Mouse (Mus musculus): ENCODE data around the gene Ppp1ca. TPM values are rescaled to one million over a fixed set of nuclear protein-coding genes. Genes with fewer than 3 reads are reported as not detected.

Gene Ppp1ca
- 591 and 597 TPM in 2 replicates for polyA plus RNA-seq (2014; fragmentation: Nextera tagmentation; extraction: Ambion mirVana)

GRCm38 (mm10) chr19:4191528-4192250 is at the start of gene Ppp1ca:
TSS of gene Ppp1ca (plus strand) at chr19:4192065.
- Histone ChIP-seq H3K36me3 (ENCODE audit: control insufficient read depth, insufficient read depth, low read length) (peaks cover 36% of the 10 kb centered on the region), H3K27me3 (ENCODE audit: control insufficient read depth, insufficient read depth, low read length) (no peaks in the 10 kb centered on the region), H3K4me2 (ENCODE audit: low read length) (peak within 1 kb of the TSS; percentile 86), H3K4me3 (replicated peaks; ENCODE audit: low read depth, low read length) (peak within 1 kb of the TSS; percentile 91), H3K4me1 (ENCODE audit: control insufficient read depth, insufficient read depth, low read length) (peaks cover 11% of the 10 kb centered on the region), H3K9ac (replicated peaks; ENCODE audit: low read length) (peak within 1 kb of the TSS; percentile 94), H3K9me3 (ENCODE audit: control insufficient read depth, low read length) (no peaks in the 10 kb centered on the region), H3K27ac (replicated peaks; ENCODE audit: low read depth, low read length) (peak within 1 kb of the TSS; percentile 89)
- ATAC-seq (ENCODE audit: low FRiP score, low TSS enrichment) (peak; percentile 95), DNase-seq (peak; percentile 97)
- 7% methylated on average over 40 of the region's 47 CpGs for WGBS

- Histone ChIP-seq H3K4me3 (replicated peaks; ENCODE audit: low read depth, low read length) (no peak overlapping the region), H3K4me1 (ENCODE audit: control insufficient read depth, insufficient read depth, low read length) (0 out of 2 replicates have a peak, but pooled peaks cover 7% of the 10 kb centered on the region), H3K36me3 (ENCODE audit: control insufficient read depth, insufficient read depth, low read length) (no peaks in the 10 kb centered on the region), H3K27me3 (ENCODE audit: control insufficient read depth, insufficient read depth, low read length) (no peaks in the 10 kb centered on the region), H3K27ac (replicated peaks; ENCODE audit: low read depth, low read length) (no peak overlapping the region), H3K4me2 (ENCODE audit: low read length) (no peak overlapping the region), H3K9ac (replicated peaks; ENCODE audit: low read length) (no peak overlapping the region), H3K9me3 (ENCODE audit: control insufficient read depth, low read length) (0 out of 2 replicates have a peak, but pooled peaks cover 4% of the 10 kb centered on the region)
- DNase-seq (no peak), ATAC-seq (ENCODE audit: low FRiP score, low TSS enrichment) (no peak)
- WGBS, result 91% methylated on average over 18 of the region's 18 CpGs
These were observed 49.3 kb upstream of the Ppp1ca start for GRCm38 (mm10) chr19:4142416-4143173.

- ATAC-seq (ENCODE audit: low FRiP score, low TSS enrichment) (no peak), DNase-seq (no peak)
- no peak within 1 kb of the TSS for H3K27ac ChIP-seq (replicated peaks; ENCODE audit: low read depth, low read length)
- H3K4me3 ChIP-seq (replicated peaks; ENCODE audit: low read depth, low read length), result no peak within 1 kb of the TSS
- peaks cover 12% of the 10 kb centered on the region; the same call in 1 of the 2 replicates for H3K4me1 ChIP-seq (ENCODE audit: control insufficient read depth, insufficient read depth, low read length)
- no peaks in the 10 kb centered on the region for H3K36me3 ChIP-seq (ENCODE audit: control insufficient read depth, insufficient read depth, low read length)
- no peaks in the 10 kb centered on the region for H3K27me3 ChIP-seq (ENCODE audit: control insufficient read depth, insufficient read depth, low read length)
- H3K4me2 ChIP-seq (ENCODE audit: low read length), result no peak within 1 kb of the TSS
- WGBS, result 88% methylated on average over 7 of the region's 7 CpGs
- 0 out of 2 replicates have a peak, but pooled peaks cover 4% of the 10 kb centered on the region for H3K9me3 ChIP-seq (ENCODE audit: control insufficient read depth, low read length)
- H3K9ac ChIP-seq (replicated peaks; ENCODE audit: low read length), result no peak within 1 kb of the TSS
These were observed 48.1 kb upstream of the Ppp1ca start, which contains the start of gene Cabp4 for GRCm38 (mm10) chr19:4143759-4144268. TSS of gene Cabp4 (minus strand) at chr19:4144033.

DNA sequence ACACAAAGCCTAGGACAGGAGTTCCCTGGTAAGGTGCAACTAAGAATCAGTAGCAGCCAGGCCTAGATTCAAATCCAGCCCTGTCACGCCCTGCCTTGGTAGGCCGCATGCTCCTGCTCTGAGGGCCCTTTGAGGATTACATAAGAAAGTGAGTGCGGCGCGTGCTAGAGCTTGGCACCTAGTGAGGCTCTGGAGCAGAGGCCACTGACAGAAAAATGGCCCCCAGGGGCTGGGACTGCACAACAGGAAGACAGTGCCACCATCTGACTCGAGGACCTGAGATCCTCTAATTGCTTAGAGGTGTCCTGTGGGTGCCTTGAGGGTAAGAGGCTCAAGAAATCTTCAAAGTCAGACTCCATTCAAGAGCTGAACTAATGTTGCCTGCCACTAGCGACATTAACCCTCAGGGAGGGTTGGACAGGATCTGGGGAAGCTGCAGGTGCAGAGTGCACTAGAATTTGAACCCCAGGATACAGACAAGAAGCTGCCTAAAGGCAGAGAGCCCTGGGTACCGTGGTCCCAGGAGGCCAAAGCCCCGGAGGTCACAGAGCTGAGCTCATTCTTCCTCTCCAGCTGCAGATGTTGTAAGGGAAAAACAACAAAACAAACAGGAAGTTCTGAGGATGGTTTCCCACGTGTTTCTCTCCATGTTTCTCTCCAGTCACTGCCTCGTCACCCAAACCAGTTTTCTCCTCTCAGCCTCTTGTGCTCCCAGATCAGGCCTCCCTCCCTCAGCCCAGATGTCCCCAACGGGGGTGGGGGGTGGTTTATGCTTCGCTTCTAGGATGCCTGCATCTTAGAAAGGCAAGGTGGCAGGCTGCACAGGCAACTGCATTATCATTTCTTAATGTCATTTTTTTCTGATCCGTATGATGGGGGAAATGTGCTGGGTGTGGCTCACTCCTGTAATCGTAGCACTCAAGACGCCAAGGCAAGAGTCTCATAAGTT is 47.0 kb upstream of the Ppp1ca start:
- H3K9ac ChIP-seq (replicated peaks; ENCODE audit: low read length), result no peak overlapping the region
- no peak overlapping the region for H3K27ac ChIP-seq (replicated peaks; ENCODE audit: low read depth, low read length)
- 86% methylated on average over 16 of the region's 16 CpGs for WGBS
- H3K4me3 ChIP-seq (replicated peaks; ENCODE audit: low read depth, low read length), result no peak overlapping the region
- DNase-seq, result no peak
- H3K27me3 ChIP-seq (ENCODE audit: control insufficient read depth, insufficient read depth, low read length), result no peaks in the 10 kb centered on the region
- 0 out of 2 replicates have a peak, but pooled peaks cover 4% of the 10 kb centered on the region for H3K9me3 ChIP-seq (ENCODE audit: control insufficient read depth, low read length)
- ATAC-seq (ENCODE audit: low FRiP score, low TSS enrichment), result no peak
- H3K4me2 ChIP-seq (ENCODE audit: low read length), result no peak overlapping the region
- peaks cover 15% of the 10 kb centered on the region; the same call in 1 of the 2 replicates for H3K4me1 ChIP-seq (ENCODE audit: control insufficient read depth, insufficient read depth, low read length)
- H3K36me3 ChIP-seq (ENCODE audit: control insufficient read depth, insufficient read depth, low read length), result no peaks in the 10 kb centered on the region; the same call in 1 of the 2 replicates

GRCm38 (mm10) chr19:4145936-4146335 is 45.9 kb upstream of the Ppp1ca start:
- H3K4me3 ChIP-seq (replicated peaks; ENCODE audit: low read depth, low read length), result no peak overlapping the region
- no peak overlapping the region for H3K4me2 ChIP-seq (ENCODE audit: low read length)
- no peak overlapping the region for H3K27ac ChIP-seq (replicated peaks; ENCODE audit: low read depth, low read length)
- ATAC-seq (ENCODE audit: low FRiP score, low TSS enrichment) (no peak), DNase-seq (no peak)
- no peaks in the 10 kb centered on the region for H3K27me3 ChIP-seq (ENCODE audit: control insufficient read depth, insufficient read depth, low read length)
- H3K9ac ChIP-seq (replicated peaks; ENCODE audit: low read length), result no peak overlapping the region
- peaks cover 11% of the 10 kb centered on the region for H3K36me3 ChIP-seq (ENCODE audit: control insufficient read depth, insufficient read depth, low read length)
- H3K9me3 ChIP-seq (ENCODE audit: control insufficient read depth, low read length), result 0 out of 2 replicates have a peak, but pooled peaks cover 4% of the 10 kb centered on the region
- H3K4me1 ChIP-seq (ENCODE audit: control insufficient read depth, insufficient read depth, low read length), result peaks cover 15% of the 10 kb centered on the region; the same call in 1 of the 2 replicates
- 75% methylated on average over 5 of the region's 5 CpGs for WGBS

GRCm38 (mm10) chr19:4146366-4147021 is 45.4 kb upstream of the Ppp1ca start:
- H3K4me3 ChIP-seq (replicated peaks; ENCODE audit: low read depth, low read length), result no peak overlapping the region
- no peak overlapping the region for H3K27ac ChIP-seq (replicated peaks; ENCODE audit: low read depth, low read length)
- no peak overlapping the region for H3K4me2 ChIP-seq (ENCODE audit: low read length)
- 0 out of 2 replicates have a peak, but pooled peaks cover 4% of the 10 kb centered on the region for H3K9me3 ChIP-seq (ENCODE audit: control insufficient read depth, low read length)
- H3K27me3 ChIP-seq (ENCODE audit: control insufficient read depth, insufficient read depth, low read length), result no peaks in the 10 kb centered on the region
- peaks cover 15% of the 10 kb centered on the region for H3K36me3 ChIP-seq (ENCODE audit: control insufficient read depth, insufficient read depth, low read length)
- DNase-seq (no peak), ATAC-seq (ENCODE audit: low FRiP score, low TSS enrichment) (no peak)
- no peak overlapping the region for H3K9ac ChIP-seq (replicated peaks; ENCODE audit: low read length)
- peaks cover 15% of the 10 kb centered on the region; the same call in 1 of the 2 replicates for H3K4me1 ChIP-seq (ENCODE audit: control insufficient read depth, insufficient read depth, low read length)
- WGBS, result 61% methylated on average over 12 of the region's 12 CpGs

GRCm38 (mm10) chr19:4147022-4147405 is 44.9 kb upstream of the Ppp1ca start:
- no peak for ATAC-seq (ENCODE audit: low FRiP score, low TSS enrichment)
- WGBS, result 43% methylated on average over 3 of the region's 3 CpGs

More at GRCm38 (mm10) chr19:4147022-4147405, 44.9 kb upstream of the Ppp1ca start:
- no peak overlapping the region for H3K27ac ChIP-seq (replicated peaks; ENCODE audit: low read depth, low read length)
- H3K36me3 ChIP-seq (ENCODE audit: control insufficient read depth, insufficient read depth, low read length), result peaks cover 19% of the 10 kb centered on the region
- no peak for DNase-seq
- H3K9ac ChIP-seq (replicated peaks; ENCODE audit: low read length), result no peak overlapping the region
- H3K9me3 ChIP-seq (ENCODE audit: control insufficient read depth, low read length), result 0 out of 2 replicates have a peak, but pooled peaks cover 4% of the 10 kb centered on the region
- H3K4me2 ChIP-seq (ENCODE audit: low read length), result no peak overlapping the region
- H3K4me3 ChIP-seq (replicated peaks; ENCODE audit: low read depth, low read length), result no peak overlapping the region
- H3K27me3 ChIP-seq (ENCODE audit: control insufficient read depth, insufficient read depth, low read length), result no peaks in the 10 kb centered on the region
- peaks cover 15% of the 10 kb centered on the region; the same call in 1 of the 2 replicates for H3K4me1 ChIP-seq (ENCODE audit: control insufficient read depth, insufficient read depth, low read length)
